Mouse (Mus musculus): ENCODE measurements around the gene Xk.
"Not testable (repeated sequence)": the region's sequence is repeated elsewhere in the genome, so short reads cannot be mapped to it uniquely, and the experiment has no call there.

Gene Xk

GRCm38 (mm10) chrX:9327954-9328353 is 55.4 kb downstream of the Xk start:
- not testable (repeated sequence) for DNase-seq (ENCODE audit: low spot score)

- DNase-seq (ENCODE audit: low spot score): not testable (repeated sequence)
Measured at GRCm38 (mm10) chrX:9332366-9332962, 59.9 kb downstream of the Xk start.

GRCm38 (mm10) chrX:9333035-9333434 is 60.5 kb downstream of the Xk start:
- not testable (repeated sequence) for DNase-seq (ENCODE audit: low spot score)

- DNase-seq (ENCODE audit: low spot score): not testable (repeated sequence)
Measured at GRCm38 (mm10) chrX:9334996-9335395, 62.4 kb downstream of the Xk start.

- not testable (repeated sequence) for DNase-seq (ENCODE audit: low spot score)
Measured at GRCm38 (mm10) chrX:9350327-9350726, 77.8 kb downstream of the Xk start, which contains the start of gene H2al1k. Gene H2al1k, plus strand, starts transcription at chrX:9350627.

Measured in retina, embryonic 14.5 days (tissue).